Mouse (Mus musculus): ENCODE results near the gene Tmco1. TPM values are rescaled to one million over a fixed set of nuclear protein-coding genes. Genes with fewer than 3 reads are reported as not detected.

Gene Tmco1
- polyA plus RNA-seq, 1 experiment from 2014 or later, result 86.5 TPM

- Histone ChIP-seq H3K9ac (ENCODE audit: low read depth, low read length) (no peak overlapping the region), H3K4me2 (replicated peaks; ENCODE audit: low read depth, low read length) (no peak overlapping the region), H3K27me3 (ENCODE audit: control insufficient read depth, insufficient read depth, low read length) (no peaks in the 10 kb centered on the region), H3K4me1 (ENCODE audit: control insufficient read depth, insufficient read depth, low read length) (peaks cover 7% of the 10 kb centered on the region), H3K9me3 (ENCODE audit: control insufficient read depth, low read length) (no peaks in the 10 kb centered on the region), H3K27ac (ENCODE audit: low read depth, low read length) (no peak overlapping the region), H3K4me3 (ENCODE audit: low read length) (no peak overlapping the region), H3K36me3 (ENCODE audit: control insufficient read depth, insufficient read depth, low read length) (peaks cover 2% of the 10 kb centered on the region; the same call in 1 of the 2 replicates)
- ATAC-seq (ENCODE audit: low FRiP score, low TSS enrichment), result no peak
- WGBS, result 63% methylated on average over 5 of the region's 5 CpGs
These were observed 1.5 kb upstream of the Tmco1 start for GRCm38 (mm10) chr1:167306451-167307240.

GRCm38 (mm10) chr1:167307674-167308073 lies 504 bp upstream of the Tmco1 start:
- Histone ChIP-seq H3K9me3 (ENCODE audit: control insufficient read depth, low read length) (no peaks in the 10 kb centered on the region), H3K4me3 (ENCODE audit: low read length) (peak overlapping the region; percentile 86), H3K36me3 (ENCODE audit: control insufficient read depth, insufficient read depth, low read length) (peaks cover 9% of the 10 kb centered on the region; the same call in 1 of the 2 replicates), H3K4me2 (replicated peaks; ENCODE audit: low read depth, low read length) (peak overlapping the region; percentile 58), H3K27ac (ENCODE audit: low read depth, low read length) (no peak overlapping the region), H3K4me1 (ENCODE audit: control insufficient read depth, insufficient read depth, low read length) (peaks cover 7% of the 10 kb centered on the region), H3K9ac (ENCODE audit: low read depth, low read length) (peak overlapping the region; percentile 97; the same call in 1 of the 2 replicates), H3K27me3 (ENCODE audit: control insufficient read depth, insufficient read depth, low read length) (no peaks in the 10 kb centered on the region)
- no peak for ATAC-seq (ENCODE audit: low FRiP score, low TSS enrichment)
- WGBS, result 56% methylated on average over 11 of the region's 11 CpGs

GRCm38 (mm10) chr1:167312367-167312766 lies 4.2 kb downstream of the Tmco1 start:
- H3K4me2 ChIP-seq (replicated peaks; ENCODE audit: low read depth, low read length), result no peak overlapping the region
- ATAC-seq (ENCODE audit: low FRiP score, low TSS enrichment), result no peak
- no peak overlapping the region for H3K27ac ChIP-seq (ENCODE audit: low read depth, low read length)
- H3K4me3 ChIP-seq (ENCODE audit: low read length), result no peak overlapping the region
- H3K4me1 ChIP-seq (ENCODE audit: control insufficient read depth, insufficient read depth, low read length), result peaks cover 7% of the 10 kb centered on the region
- H3K9me3 ChIP-seq (ENCODE audit: control insufficient read depth, low read length), result no peaks in the 10 kb centered on the region
- H3K27me3 ChIP-seq (ENCODE audit: control insufficient read depth, insufficient read depth, low read length), result no peaks in the 10 kb centered on the region
- H3K36me3 ChIP-seq (ENCODE audit: control insufficient read depth, insufficient read depth, low read length), result peaks cover 25% of the 10 kb centered on the region
- no peak overlapping the region for H3K9ac ChIP-seq (ENCODE audit: low read depth, low read length)

GRCm38 (mm10) chr1:167313220-167313619 lies 5.0 kb downstream of the Tmco1 start:
- 85% methylated on average over 4 of the region's 4 CpGs for WGBS
- ATAC-seq (ENCODE audit: low FRiP score, low TSS enrichment), result no peak
- H3K4me3 ChIP-seq (ENCODE audit: low read length), result no peak overlapping the region
- H3K27ac ChIP-seq (ENCODE audit: low read depth, low read length), result no peak overlapping the region
- H3K4me2 ChIP-seq (replicated peaks; ENCODE audit: low read depth, low read length), result no peak overlapping the region
- no peak overlapping the region for H3K9ac ChIP-seq (ENCODE audit: low read depth, low read length)
- no peaks in the 10 kb centered on the region for H3K9me3 ChIP-seq (ENCODE audit: control insufficient read depth, low read length)
- H3K36me3 ChIP-seq (ENCODE audit: control insufficient read depth, insufficient read depth, low read length), result peaks cover 30% of the 10 kb centered on the region
- peaks cover 7% of the 10 kb centered on the region for H3K4me1 ChIP-seq (ENCODE audit: control insufficient read depth, insufficient read depth, low read length)
- H3K27me3 ChIP-seq (ENCODE audit: control insufficient read depth, insufficient read depth, low read length), result no peaks in the 10 kb centered on the region

GRCm38 (mm10) chr1:167321691-167322090 lies 13.5 kb downstream of the Tmco1 start:
- Histone ChIP-seq H3K4me2 (replicated peaks; ENCODE audit: low read depth, low read length) (no peak overlapping the region), H3K4me1 (ENCODE audit: control insufficient read depth, insufficient read depth, low read length) (no peaks in the 10 kb centered on the region), H3K36me3 (ENCODE audit: control insufficient read depth, insufficient read depth, low read length) (peaks cover 67% of the 10 kb centered on the region), H3K9me3 (ENCODE audit: control insufficient read depth, low read length) (no peaks in the 10 kb centered on the region), H3K9ac (ENCODE audit: low read depth, low read length) (no peak overlapping the region), H3K27me3 (ENCODE audit: control insufficient read depth, insufficient read depth, low read length) (no peaks in the 10 kb centered on the region), H3K27ac (ENCODE audit: low read depth, low read length) (no peak overlapping the region), H3K4me3 (ENCODE audit: low read length) (no peak overlapping the region)
- WGBS, result 95% methylated on average over 6 of the region's 6 CpGs
- ATAC-seq (ENCODE audit: low FRiP score, low TSS enrichment), result no peak

- 91% methylated on average over 6 of the region's 6 CpGs for WGBS
- Histone ChIP-seq H3K9me3 (ENCODE audit: control insufficient read depth, low read length) (no peaks in the 10 kb centered on the region), H3K4me1 (ENCODE audit: control insufficient read depth, insufficient read depth, low read length) (no peaks in the 10 kb centered on the region), H3K4me2 (replicated peaks; ENCODE audit: low read depth, low read length) (no peak overlapping the region), H3K9ac (ENCODE audit: low read depth, low read length) (no peak overlapping the region), H3K4me3 (ENCODE audit: low read length) (no peak overlapping the region), H3K27ac (ENCODE audit: low read depth, low read length) (no peak overlapping the region), H3K27me3 (ENCODE audit: control insufficient read depth, insufficient read depth, low read length) (no peaks in the 10 kb centered on the region), H3K36me3 (ENCODE audit: control insufficient read depth, insufficient read depth, low read length) (peaks cover 48% of the 10 kb centered on the region)
- ATAC-seq (ENCODE audit: low FRiP score, low TSS enrichment), result no peak
These were observed 20.6 kb downstream of the Tmco1 start for GRCm38 (mm10) chr1:167328776-167329175.

GRCm38 (mm10) chr1:167331106-167331505 lies 22.9 kb downstream of the Tmco1 start:
- Histone ChIP-seq H3K9me3 (ENCODE audit: control insufficient read depth, low read length) (no peaks in the 10 kb centered on the region), H3K4me1 (ENCODE audit: control insufficient read depth, insufficient read depth, low read length) (no peaks in the 10 kb centered on the region), H3K36me3 (ENCODE audit: control insufficient read depth, insufficient read depth, low read length) (peaks cover 40% of the 10 kb centered on the region), H3K9ac (ENCODE audit: low read depth, low read length) (no peak overlapping the region), H3K4me3 (ENCODE audit: low read length) (no peak overlapping the region), H3K27me3 (ENCODE audit: control insufficient read depth, insufficient read depth, low read length) (no peaks in the 10 kb centered on the region), H3K27ac (ENCODE audit: low read depth, low read length) (no peak overlapping the region), H3K4me2 (replicated peaks; ENCODE audit: low read depth, low read length) (no peak overlapping the region)
- ATAC-seq (ENCODE audit: low FRiP score, low TSS enrichment), result no peak
- WGBS, result 94% methylated on average over 8 of the region's 8 CpGs

- no peak overlapping the region for H3K4me3 ChIP-seq (ENCODE audit: low read length)
- no peak overlapping the region for H3K27ac ChIP-seq (ENCODE audit: low read depth, low read length)
- no peaks in the 10 kb centered on the region for H3K9me3 ChIP-seq (ENCODE audit: control insufficient read depth, low read length)
- WGBS, result 85% methylated on average over 3 of the region's 3 CpGs
- H3K4me1 ChIP-seq (ENCODE audit: control insufficient read depth, insufficient read depth, low read length), result no peaks in the 10 kb centered on the region
- H3K27me3 ChIP-seq (ENCODE audit: control insufficient read depth, insufficient read depth, low read length), result 0 out of 2 replicates have a peak, but pooled peaks cover 4% of the 10 kb centered on the region
- H3K36me3 ChIP-seq (ENCODE audit: control insufficient read depth, insufficient read depth, low read length), result peaks cover 12% of the 10 kb centered on the region; the same call in 1 of the 2 replicates
- ATAC-seq (ENCODE audit: low FRiP score, low TSS enrichment), result no peak
- no peak overlapping the region for H3K4me2 ChIP-seq (replicated peaks; ENCODE audit: low read depth, low read length)
- H3K9ac ChIP-seq (ENCODE audit: low read depth, low read length), result no peak overlapping the region
These were observed 28.2 kb downstream of the Tmco1 start for GRCm38 (mm10) chr1:167336398-167336797.

- H3K9me3 ChIP-seq (ENCODE audit: control insufficient read depth, low read length), result no peaks in the 10 kb centered on the region
- no peaks in the 10 kb centered on the region for H3K4me1 ChIP-seq (ENCODE audit: control insufficient read depth, insufficient read depth, low read length)
- 19% methylated on average over 12 of the region's 12 CpGs for WGBS
- H3K36me3 ChIP-seq (ENCODE audit: control insufficient read depth, insufficient read depth, low read length), result peaks cover 3% of the 10 kb centered on the region; the same call in 1 of the 2 replicates
- H3K27ac ChIP-seq (ENCODE audit: low read depth, low read length), result no peak overlapping the region
- peak; percentile 26; the same call in 1 of the 2 replicates for ATAC-seq (ENCODE audit: low FRiP score, low TSS enrichment)
- 0 out of 2 replicates have a peak, but pooled peaks cover 4% of the 10 kb centered on the region for H3K27me3 ChIP-seq (ENCODE audit: control insufficient read depth, insufficient read depth, low read length)
- H3K4me2 ChIP-seq (replicated peaks; ENCODE audit: low read depth, low read length), result no peak overlapping the region
- no peak overlapping the region for H3K4me3 ChIP-seq (ENCODE audit: low read length)
- H3K9ac ChIP-seq (ENCODE audit: low read depth, low read length), result no peak overlapping the region
These were observed 29.4 kb downstream of the Tmco1 start for GRCm38 (mm10) chr1:167337463-167338095.
